Mouse (Mus musculus): ENCODE data around the gene Wfdc12. TPM values are rescaled to one million over a fixed set of nuclear protein-coding genes. Genes with fewer than 3 reads are reported as not detected.
A peak's percentile ranks its signal among the peaks of the same experiment; 100 is the strongest.

Wfdc12 gene
- polyA plus RNA-seq, 1 experiment from 2014 or later = not detected

DNA sequence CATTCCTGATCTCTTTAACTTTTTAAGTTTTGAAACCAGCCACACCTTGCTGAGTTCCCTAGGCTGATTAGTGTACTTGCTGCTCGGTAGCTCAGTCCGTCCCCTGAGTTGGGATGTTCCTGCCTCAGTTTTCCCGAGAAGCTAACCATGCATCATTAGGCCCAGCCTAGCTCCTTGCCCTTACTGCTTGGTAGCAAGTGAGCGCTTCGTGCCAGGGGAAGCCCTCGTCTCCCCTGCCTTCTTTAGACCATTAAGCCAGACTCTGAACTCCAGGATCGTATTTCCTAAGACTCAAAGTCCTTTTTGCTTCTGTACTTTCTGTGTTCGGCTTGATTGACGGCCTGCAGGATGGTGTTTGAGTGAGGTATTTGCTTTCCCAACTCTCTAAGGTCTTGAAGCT is 7.1 kb downstream of the Wfdc12 start:
- DNase-seq (ENCODE audit: low spot score) (no peak), ATAC-seq (ENCODE audit: insufficient read depth, low FRiP score, low TSS enrichment) (no peak)
- no peak overlapping the region for H3K4me2 ChIP-seq (ENCODE audit: low read depth)
- no peaks in the 10 kb centered on the region for H3K9me3 ChIP-seq (ENCODE audit: control insufficient read depth, low read length)
- H3K4me3 ChIP-seq (ENCODE audit: low read depth, low read length) = no peak overlapping the region
- H3K27ac ChIP-seq (ENCODE audit: low read depth, low read length) = no peak overlapping the region
- no peaks in the 10 kb centered on the region for H3K27me3 ChIP-seq (ENCODE audit: control insufficient read depth, insufficient read depth, low read length)
- H3K4me1 ChIP-seq (ENCODE audit: control insufficient read depth, insufficient read depth, low read length) = no peaks in the 10 kb centered on the region
- H3K9ac ChIP-seq (ENCODE audit: low read length) = no peak overlapping the region
- H3K36me3 ChIP-seq (ENCODE audit: control insufficient read depth, insufficient read depth, low read length) = no peaks in the 10 kb centered on the region
- WGBS = 80% methylated on average over 9 of the region's 9 CpGs

DNA sequence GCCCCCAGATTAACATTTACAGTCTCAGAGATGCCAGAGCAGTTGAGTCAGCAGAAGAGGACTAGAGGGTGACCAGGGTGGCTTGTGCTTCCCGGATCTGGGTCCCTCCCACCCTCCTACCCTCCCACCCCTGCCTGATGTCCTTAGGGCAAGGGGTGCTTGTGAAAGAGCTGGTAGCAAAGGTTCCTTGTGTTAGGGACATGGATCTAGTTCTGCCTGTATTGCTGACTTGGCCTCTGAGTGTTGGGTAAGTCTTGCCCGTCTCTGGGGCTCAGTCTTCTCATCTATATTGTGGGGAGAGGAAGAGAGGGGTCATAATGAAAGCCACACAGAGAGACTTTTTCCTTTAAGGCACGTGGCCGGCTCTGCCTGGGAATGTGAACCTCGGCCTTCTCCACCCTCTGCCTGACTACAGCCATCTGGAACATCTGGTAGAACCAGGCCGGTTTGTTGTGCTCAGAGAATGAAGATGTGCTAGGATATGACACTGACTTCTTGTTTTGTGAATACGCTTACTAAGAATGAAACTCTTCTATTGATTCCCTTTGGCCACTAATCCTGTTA is 7.6 kb downstream of the Wfdc12 start, which contains the start of gene Wfdc5:
Gene Wfdc5, minus strand, starts transcription at position 51 of the 564 bp plus-strand sequence.
- Histone ChIP-seq H3K27me3 (ENCODE audit: control insufficient read depth, insufficient read depth, low read length) (no peaks in the 10 kb centered on the region), H3K27ac (ENCODE audit: low read depth, low read length) (no peak within 1 kb of the TSS), H3K9me3 (ENCODE audit: control insufficient read depth, low read length) (no peaks in the 10 kb centered on the region), H3K9ac (ENCODE audit: low read length) (no peak within 1 kb of the TSS), H3K36me3 (ENCODE audit: control insufficient read depth, insufficient read depth, low read length) (no peaks in the 10 kb centered on the region), H3K4me2 (ENCODE audit: low read depth) (no peak within 1 kb of the TSS), H3K4me3 (ENCODE audit: low read depth, low read length) (no peak within 1 kb of the TSS), H3K4me1 (ENCODE audit: control insufficient read depth, insufficient read depth, low read length) (no peaks in the 10 kb centered on the region)
- 79% methylated on average over 7 of the region's 7 CpGs for WGBS
- ATAC-seq (ENCODE audit: insufficient read depth, low FRiP score, low TSS enrichment) (no peak), DNase-seq (ENCODE audit: low spot score) (no peak)

- no peaks in the 10 kb centered on the region for H3K36me3 ChIP-seq (ENCODE audit: control insufficient read depth, insufficient read depth, low read length)
- WGBS = 87% methylated on average over 4 of the region's 4 CpGs
- H3K4me3 ChIP-seq (ENCODE audit: low read depth, low read length) = no peak overlapping the region
- no peaks in the 10 kb centered on the region for H3K9me3 ChIP-seq (ENCODE audit: control insufficient read depth, low read length)
- no peaks in the 10 kb centered on the region for H3K27me3 ChIP-seq (ENCODE audit: control insufficient read depth, insufficient read depth, low read length)
- DNase-seq (ENCODE audit: low spot score) (no peak), ATAC-seq (ENCODE audit: insufficient read depth, low FRiP score, low TSS enrichment) (no peak)
- no peak overlapping the region for H3K27ac ChIP-seq (ENCODE audit: low read depth, low read length)
- H3K4me2 ChIP-seq (ENCODE audit: low read depth) = no peak overlapping the region
- H3K9ac ChIP-seq (ENCODE audit: low read length) = no peak overlapping the region
- H3K4me1 ChIP-seq (ENCODE audit: control insufficient read depth, insufficient read depth, low read length) = no peaks in the 10 kb centered on the region
Observed at GRCm38 (mm10) chr2:164180770-164181169, 9.6 kb downstream of the Wfdc12 start.

DNA sequence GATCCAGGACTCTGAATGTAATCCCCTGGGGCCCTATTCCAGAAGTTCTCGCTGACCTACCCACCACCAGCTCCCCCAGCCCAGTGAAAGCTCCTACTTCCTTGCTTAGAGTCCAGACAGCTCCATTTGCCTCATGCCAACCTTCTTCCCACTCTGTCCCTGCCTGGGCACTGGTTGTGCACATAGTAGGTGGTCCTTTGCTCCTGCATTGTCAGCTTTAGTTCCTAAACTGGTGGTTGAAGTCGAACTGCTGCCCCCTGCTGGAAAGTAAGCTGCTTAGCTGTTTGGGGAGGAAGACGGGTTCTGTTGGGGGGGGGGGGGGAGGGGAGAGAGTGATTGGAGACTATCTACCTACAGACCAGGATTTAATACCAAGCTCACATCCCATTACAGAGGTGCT is 10.3 kb downstream of the Wfdc12 start:
- no peak for ATAC-seq (ENCODE audit: insufficient read depth, low FRiP score, low TSS enrichment)
- no peak overlapping the region for H3K4me3 ChIP-seq (ENCODE audit: low read depth, low read length)
- no peaks in the 10 kb centered on the region for H3K4me1 ChIP-seq (ENCODE audit: control insufficient read depth, insufficient read depth, low read length)
- DNase-seq (ENCODE audit: low spot score) = no peak
- no peak overlapping the region for H3K4me2 ChIP-seq (ENCODE audit: low read depth)
- no peak overlapping the region for H3K9ac ChIP-seq (ENCODE audit: low read length)
- no peak overlapping the region for H3K27ac ChIP-seq (ENCODE audit: low read depth, low read length)
- no peaks in the 10 kb centered on the region for H3K9me3 ChIP-seq (ENCODE audit: control insufficient read depth, low read length)
- H3K27me3 ChIP-seq (ENCODE audit: control insufficient read depth, insufficient read depth, low read length) = no peaks in the 10 kb centered on the region
- H3K36me3 ChIP-seq (ENCODE audit: control insufficient read depth, insufficient read depth, low read length) = no peaks in the 10 kb centered on the region
- whole genome bisulfite sequencing = 38% methylated on average over 3 of the region's 3 CpGs

- Histone ChIP-seq H3K4me3 (ENCODE audit: low read depth, low read length) (no peak overlapping the region), H3K9me3 (ENCODE audit: control insufficient read depth, low read length) (no peaks in the 10 kb centered on the region), H3K27me3 (ENCODE audit: control insufficient read depth, insufficient read depth, low read length) (no peaks in the 10 kb centered on the region), H3K4me1 (ENCODE audit: control insufficient read depth, insufficient read depth, low read length) (no peaks in the 10 kb centered on the region), H3K4me2 (ENCODE audit: low read depth) (no peak overlapping the region), H3K27ac (ENCODE audit: low read depth, low read length) (no peak overlapping the region), H3K36me3 (ENCODE audit: control insufficient read depth, insufficient read depth, low read length) (no peaks in the 10 kb centered on the region), H3K9ac (ENCODE audit: low read length) (no peak overlapping the region)
- no peak for DNase-seq (ENCODE audit: low spot score)
- 74% methylated on average over 5 of the region's 5 CpGs for WGBS
- no peak for ATAC-seq (ENCODE audit: insufficient read depth, low FRiP score, low TSS enrichment)
Observed at GRCm38 (mm10) chr2:164177831-164178230, 12.6 kb downstream of the Wfdc12 start.

DNA sequence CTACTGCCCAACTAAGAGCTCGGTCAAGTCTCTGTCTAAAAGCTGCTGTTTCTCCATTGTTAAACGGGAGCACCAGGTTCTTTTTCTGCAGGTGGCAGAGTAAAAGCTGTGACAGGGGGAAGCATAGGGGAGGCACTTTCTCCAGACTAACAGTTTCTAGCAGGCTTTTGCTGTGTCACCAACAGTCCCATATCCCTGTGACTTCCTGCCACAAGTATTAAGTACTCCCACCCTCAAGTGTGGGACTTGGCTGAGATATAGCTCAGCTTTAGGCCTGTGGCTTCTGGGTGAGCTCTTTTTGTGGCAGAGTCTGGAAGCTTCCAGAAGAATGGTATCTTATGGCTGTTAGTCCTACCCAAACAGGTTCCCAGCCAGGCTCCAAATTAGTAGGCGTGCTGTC is 14.6 kb downstream of the Wfdc12 start:
- no peaks in the 10 kb centered on the region for H3K36me3 ChIP-seq (ENCODE audit: control insufficient read depth, insufficient read depth, low read length)
- no peaks in the 10 kb centered on the region for H3K9me3 ChIP-seq (ENCODE audit: control insufficient read depth, low read length)
- 88% methylated on average over 3 of the region's 3 CpGs for whole genome bisulfite sequencing
- ATAC-seq (ENCODE audit: insufficient read depth, low FRiP score, low TSS enrichment) (no peak), DNase-seq (ENCODE audit: low spot score) (no peak)
- H3K4me2 ChIP-seq (ENCODE audit: low read depth) = no peak overlapping the region
- no peak overlapping the region for H3K4me3 ChIP-seq (ENCODE audit: low read depth, low read length)
- H3K9ac ChIP-seq (ENCODE audit: low read length) = no peak overlapping the region
- H3K4me1 ChIP-seq (ENCODE audit: control insufficient read depth, insufficient read depth, low read length) = peaks cover 3% of the 10 kb centered on the region
- H3K27ac ChIP-seq (ENCODE audit: low read depth, low read length) = no peak overlapping the region
- peaks cover 12% of the 10 kb centered on the region for H3K27me3 ChIP-seq (ENCODE audit: control insufficient read depth, insufficient read depth, low read length)

GRCm38 (mm10) chr2:164174649-164175395 is 15.6 kb downstream of the Wfdc12 start:
- Histone ChIP-seq H3K4me3 (ENCODE audit: low read depth, low read length) (no peak overlapping the region), H3K27me3 (ENCODE audit: control insufficient read depth, insufficient read depth, low read length) (peaks cover 22% of the 10 kb centered on the region), H3K4me2 (ENCODE audit: low read depth) (no peak overlapping the region), H3K9ac (ENCODE audit: low read length) (no peak overlapping the region), H3K4me1 (ENCODE audit: control insufficient read depth, insufficient read depth, low read length) (peaks cover 7% of the 10 kb centered on the region), H3K27ac (ENCODE audit: low read depth, low read length) (no peak overlapping the region), H3K36me3 (ENCODE audit: control insufficient read depth, insufficient read depth, low read length) (no peaks in the 10 kb centered on the region), H3K9me3 (ENCODE audit: control insufficient read depth, low read length) (no peaks in the 10 kb centered on the region)
- ATAC-seq (ENCODE audit: insufficient read depth, low FRiP score, low TSS enrichment) (no peak), DNase-seq (ENCODE audit: low spot score) (no peak)
- WGBS = 77% methylated on average over 8 of the region's 8 CpGs

DNA sequence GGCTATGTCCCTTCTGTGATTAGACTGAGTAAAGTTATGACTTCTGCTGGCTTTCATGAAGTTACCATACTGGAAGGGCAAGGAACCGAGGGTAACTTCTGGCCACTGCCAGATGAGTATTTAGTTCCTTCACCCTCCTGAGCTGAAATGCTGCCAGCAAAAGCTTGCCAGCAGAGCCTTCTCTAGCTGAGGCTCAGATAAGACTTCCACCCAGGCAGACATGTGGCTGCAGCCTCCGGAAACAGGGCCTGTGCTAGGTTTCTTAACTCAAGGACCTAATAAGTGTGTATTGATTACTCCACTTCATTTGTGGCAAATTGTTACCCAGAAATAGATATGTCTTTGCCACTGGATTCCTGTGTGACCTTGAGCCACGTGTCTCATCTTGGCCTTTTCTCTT is 17.0 kb downstream of the Wfdc12 start:
- Histone ChIP-seq H3K27me3 (ENCODE audit: control insufficient read depth, insufficient read depth, low read length) (peaks cover 36% of the 10 kb centered on the region), H3K9ac (ENCODE audit: low read length) (no peak overlapping the region), H3K27ac (ENCODE audit: low read depth, low read length) (no peak overlapping the region), H3K9me3 (ENCODE audit: control insufficient read depth, low read length) (no peaks in the 10 kb centered on the region), H3K36me3 (ENCODE audit: control insufficient read depth, insufficient read depth, low read length) (no peaks in the 10 kb centered on the region), H3K4me3 (ENCODE audit: low read depth, low read length) (no peak overlapping the region), H3K4me2 (ENCODE audit: low read depth) (no peak overlapping the region), H3K4me1 (ENCODE audit: control insufficient read depth, insufficient read depth, low read length) (peaks cover 7% of the 10 kb centered on the region)
- no peak for DNase-seq (ENCODE audit: low spot score)
- no peak for ATAC-seq (ENCODE audit: insufficient read depth, low FRiP score, low TSS enrichment)
- 78% methylated on average over 3 of the region's 3 CpGs for WGBS

GRCm38 (mm10) chr2:164170902-164171301 is 19.5 kb downstream of the Wfdc12 start, which contains the start of gene Kcns1:
Gene Kcns1, minus strand, starts transcription at chr2:164171113.
- ATAC-seq (ENCODE audit: insufficient read depth, low FRiP score, low TSS enrichment) = no peak

More at GRCm38 (mm10) chr2:164170902-164171301, 19.5 kb downstream of the Wfdc12 start, which contains the start of gene Kcns1:
- Histone ChIP-seq H3K27ac (ENCODE audit: low read depth, low read length) (no peak within 1 kb of the TSS), H3K4me2 (ENCODE audit: low read depth) (peak within 1 kb of the TSS; percentile 51), H3K36me3 (ENCODE audit: control insufficient read depth, insufficient read depth, low read length) (no peaks in the 10 kb centered on the region), H3K9me3 (ENCODE audit: control insufficient read depth, low read length) (no peaks in the 10 kb centered on the region), H3K27me3 (ENCODE audit: control insufficient read depth, insufficient read depth, low read length) (peaks cover 61% of the 10 kb centered on the region), H3K4me1 (ENCODE audit: control insufficient read depth, insufficient read depth, low read length) (peaks cover 7% of the 10 kb centered on the region), H3K9ac (ENCODE audit: low read length) (no peak within 1 kb of the TSS), H3K4me3 (ENCODE audit: low read depth, low read length) (peak within 1 kb of the TSS; percentile 26; the same call in 1 of the 2 replicates)
- peak; percentile 39 for DNase-seq (ENCODE audit: low spot score)
- under 1% methylated on average over 23 of the region's 29 CpGs for WGBS
